Mouse (Mus musculus): Measurements from ENCODE around the gene Lrrc28. TPM values are rescaled to one million over a fixed set of nuclear protein-coding genes. Genes with fewer than 3 reads are reported as not detected.
A peak's percentile ranks its signal among the peaks of the same experiment; 100 is the strongest.

The Lrrc28 gene
- polyA plus RNA-seq (2012; rRNA removed) (4.6 and 5.0 TPM in 2 replicates), polyA plus RNA-seq (2014; fragmentation: Nextera tagmentation; extraction: Ambion mirVana) (10.1 and 11.3 TPM in 2 replicates)

DNA sequence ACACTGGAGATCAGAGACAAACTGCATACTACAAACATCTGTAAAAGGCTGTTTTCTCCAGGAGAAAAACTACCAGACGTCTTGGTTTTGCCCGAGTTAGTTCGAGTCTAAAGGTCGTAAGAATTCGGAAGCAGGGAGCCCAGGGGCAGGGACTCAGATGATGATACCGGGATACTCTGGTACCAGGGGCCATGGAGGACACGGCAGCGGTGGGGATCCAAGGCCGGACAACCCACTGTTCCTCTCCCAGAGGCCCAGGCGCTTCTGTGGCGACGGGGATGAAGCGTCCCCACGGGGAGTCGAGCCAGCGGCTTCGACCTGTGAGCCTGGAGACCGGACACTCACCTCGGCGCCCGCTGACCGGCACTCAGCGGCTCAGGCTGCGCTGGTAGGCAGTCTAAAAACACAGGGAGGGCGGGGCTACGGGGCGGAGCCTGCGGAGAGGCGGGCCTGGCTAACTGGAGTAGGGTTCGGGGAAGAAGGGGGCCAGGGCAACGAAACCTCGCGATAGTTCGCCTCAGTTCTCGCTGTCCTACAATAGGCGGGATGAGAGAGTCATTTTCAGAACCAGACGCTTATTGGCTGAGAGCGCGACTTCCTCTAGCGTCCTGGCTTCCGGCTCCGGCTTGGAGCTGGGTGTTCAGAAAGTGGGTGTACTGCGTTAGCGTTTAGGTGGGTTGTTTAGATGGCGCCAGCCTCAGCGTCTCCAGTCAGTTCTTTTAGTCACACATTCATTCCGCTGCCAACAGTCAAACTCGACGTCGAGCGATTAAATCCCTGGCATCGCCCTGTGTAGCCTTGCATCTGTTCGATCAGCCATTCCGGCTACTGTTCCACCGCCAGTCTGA is at the start of gene Lrrc28:
Lrrc28 (minus strand) TSS at position 436 of the 848 bp plus-strand sequence.
- Histone ChIP-seq H3K9me3 (ENCODE audit: control insufficient read depth, low read length) (no peaks in the 10 kb centered on the region), H3K27me3 (ENCODE audit: control insufficient read depth, insufficient read depth, low read length) (no peaks in the 10 kb centered on the region), H3K4me1 (replicated peaks; ENCODE audit: control insufficient read depth in 2 of 2, insufficient read depth in 2 of 2, low read length in 1 of 2) (peaks cover 9 to 10% of the 10 kb centered on the region in 2 experiments), H3K9ac (replicated peaks) (peak within 1 kb of the TSS; percentile 79), H3K4me2 (ENCODE audit: low read depth) (peak within 1 kb of the TSS; percentile 73), H3K36me3 (replicated peaks; ENCODE audit: control insufficient read depth, insufficient read depth, low read depth) (no peaks in the 10 kb centered on the region), H3K27ac (peak within 1 kb of the TSS; percentile 73), H3K4me3 (ENCODE audit: insufficient read depth in 1 of 2, low read depth in 2 of 2, low read length in 2 of 2) (peak within 1 kb of the TSS; percentile 74 to 99)
- TF ChIP-seq EP300 (IDR thresholded peaks at IDR 0.05; ENCODE audit: low read depth) (peak; percentile 43), CTCF (IDR thresholded peaks at IDR 0.05; ENCODE audit: low read depth) (no peak)
- DNase-seq (ENCODE audit: low read depth in 3 of 3, low spot score in 3 of 3) = peak; percentile 99
- under 1% methylated on average over 55 of the region's 55 CpGs for WGBS (ENCODE audit: insufficient replicate concordance)
- ATAC-seq (ENCODE audit: insufficient read depth) = peak; percentile 98

- Histone ChIP-seq H3K4me3 (ENCODE audit: insufficient read depth in 1 of 2, low read depth in 2 of 2, low read length in 2 of 2) (no peak overlapping the region), H3K36me3 (replicated peaks; ENCODE audit: control insufficient read depth, insufficient read depth, low read depth) (no peaks in the 10 kb centered on the region), H3K4me2 (ENCODE audit: low read depth) (no peak overlapping the region), H3K4me1 (replicated peaks; ENCODE audit: control insufficient read depth in 2 of 2, insufficient read depth in 2 of 2, low read length in 1 of 2) (no peaks in the 10 kb centered on the region), H3K9ac (replicated peaks) (no peak overlapping the region), H3K27me3 (ENCODE audit: control insufficient read depth, insufficient read depth, low read length) (no peaks in the 10 kb centered on the region), H3K9me3 (ENCODE audit: control insufficient read depth, low read length) (no peaks in the 10 kb centered on the region), H3K27ac (no peak overlapping the region)
- DNase-seq (ENCODE audit: low read depth in 3 of 3, low spot score in 3 of 3) (no peak), ATAC-seq (ENCODE audit: insufficient read depth) (no peak)
- 76% methylated on average over 23 of the region's 23 CpGs for WGBS (ENCODE audit: insufficient replicate concordance)
- TF ChIP-seq EP300 (IDR thresholded peaks at IDR 0.05; ENCODE audit: low read depth) (no peak), CTCF (IDR thresholded peaks at IDR 0.05; ENCODE audit: low read depth) (no peak)
Measured at GRCm38 (mm10) chr7:67692791-67693538, 47.9 kb upstream of the Lrrc28 start.

DNA sequence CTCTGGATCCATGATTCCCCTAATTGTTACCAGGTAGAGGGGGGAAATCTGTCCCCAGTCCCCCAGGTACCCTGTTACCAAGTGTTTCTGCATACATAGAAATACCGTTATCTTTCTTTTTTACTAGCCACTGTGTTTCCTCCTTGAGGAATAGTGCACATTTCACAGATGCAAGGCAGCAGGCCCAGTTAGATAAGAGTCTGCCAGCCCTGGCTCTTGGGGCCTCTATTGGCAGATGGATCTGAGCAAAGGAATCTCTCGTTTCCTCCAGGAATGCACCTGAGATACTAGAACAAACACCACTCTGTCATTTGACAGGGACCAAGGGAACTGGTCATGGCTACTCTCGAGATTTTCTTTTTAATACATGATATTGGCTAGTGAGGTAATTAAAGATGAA is 47.1 kb upstream of the Lrrc28 start:
- H3K4me1 ChIP-seq (replicated peaks; ENCODE audit: control insufficient read depth in 2 of 2, insufficient read depth in 2 of 2, low read length in 1 of 2) = no peaks in the 10 kb centered on the region
- H3K27me3 ChIP-seq (ENCODE audit: control insufficient read depth, insufficient read depth, low read length) = no peaks in the 10 kb centered on the region
- 30% methylated on average over 3 of the region's 3 CpGs for WGBS (ENCODE audit: insufficient replicate concordance)
- no peaks in the 10 kb centered on the region for H3K9me3 ChIP-seq (ENCODE audit: control insufficient read depth, low read length)
- no peak overlapping the region for H3K9ac ChIP-seq (replicated peaks)
- no peak overlapping the region for H3K27ac ChIP-seq
- H3K4me2 ChIP-seq (ENCODE audit: low read depth) = no peak overlapping the region
- no peak for DNase-seq (ENCODE audit: low read depth in 3 of 3, low spot score in 3 of 3)
- ATAC-seq (ENCODE audit: insufficient read depth) = no peak
- no peak overlapping the region for H3K4me3 ChIP-seq (ENCODE audit: insufficient read depth in 1 of 2, low read depth in 2 of 2, low read length in 2 of 2)
- TF ChIP-seq EP300 (IDR thresholded peaks at IDR 0.05; ENCODE audit: low read depth) (no peak), CTCF (IDR thresholded peaks at IDR 0.05; ENCODE audit: low read depth) (no peak)
- H3K36me3 ChIP-seq (replicated peaks; ENCODE audit: control insufficient read depth, insufficient read depth, low read depth) = no peaks in the 10 kb centered on the region

DNA sequence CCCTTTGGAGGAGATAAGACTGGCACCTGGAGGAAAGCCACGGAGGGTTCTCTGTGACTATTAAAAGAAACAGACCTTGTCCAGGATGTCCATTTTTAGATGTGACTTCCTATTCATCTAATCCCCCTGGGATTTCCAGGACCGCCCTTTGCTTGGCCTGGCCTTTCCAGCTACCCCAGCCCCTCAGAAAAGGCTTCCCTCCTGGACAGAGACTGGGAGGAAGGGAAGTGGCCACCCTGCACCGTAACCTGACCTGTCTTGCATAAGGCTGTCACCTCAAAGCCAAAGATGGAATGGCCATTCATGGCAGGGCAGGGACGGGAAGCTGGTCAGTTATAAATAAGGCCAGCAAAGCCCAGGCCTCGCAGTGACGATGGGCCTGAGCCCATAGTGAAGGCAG is 46.0 kb upstream of the Lrrc28 start:
- ATAC-seq (ENCODE audit: insufficient read depth) = no peak
- Histone ChIP-seq H3K27ac (no peak overlapping the region), H3K9me3 (ENCODE audit: control insufficient read depth, low read length) (no peaks in the 10 kb centered on the region), H3K27me3 (ENCODE audit: control insufficient read depth, insufficient read depth, low read length) (no peaks in the 10 kb centered on the region), H3K9ac (replicated peaks) (no peak overlapping the region), H3K4me1 (replicated peaks; ENCODE audit: control insufficient read depth in 2 of 2, insufficient read depth in 2 of 2, low read length in 1 of 2) (no peaks in the 10 kb centered on the region), H3K4me2 (ENCODE audit: low read depth) (no peak overlapping the region), H3K4me3 (ENCODE audit: insufficient read depth in 1 of 2, low read depth in 2 of 2, low read length in 2 of 2) (no peak overlapping the region), H3K36me3 (replicated peaks; ENCODE audit: control insufficient read depth, insufficient read depth, low read depth) (no peaks in the 10 kb centered on the region)
- no peak for TF ChIP-seq EP300 (IDR thresholded peaks at IDR 0.05; ENCODE audit: low read depth)
- no peak for TF ChIP-seq CTCF (IDR thresholded peaks at IDR 0.05; ENCODE audit: low read depth)
- 52% methylated on average over 6 of the region's 6 CpGs for WGBS (ENCODE audit: insufficient replicate concordance)
- DNase-seq (ENCODE audit: low read depth in 3 of 3, low spot score in 3 of 3) = no peak

DNA sequence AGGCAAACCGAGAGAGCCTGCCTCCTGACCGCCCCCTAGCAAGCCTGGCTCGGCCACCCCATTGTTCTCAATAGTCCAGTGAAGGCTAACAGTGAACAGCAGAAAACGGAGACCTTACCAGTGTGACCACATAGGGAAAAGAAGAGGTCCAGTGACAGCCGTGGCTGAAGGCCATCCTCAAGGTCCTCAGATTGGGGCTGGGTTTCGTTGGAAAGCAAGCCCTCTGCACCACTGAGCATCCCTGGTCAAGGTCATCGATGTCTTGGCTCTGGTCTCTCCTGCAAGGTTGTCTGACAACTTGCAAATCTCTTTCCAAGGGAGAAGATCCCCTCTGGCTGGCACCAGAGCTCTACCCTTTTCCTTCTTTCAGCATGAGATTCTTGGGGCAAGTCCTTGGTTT is 44.7 kb upstream of the Lrrc28 start:
- Histone ChIP-seq H3K4me2 (ENCODE audit: low read depth) (no peak overlapping the region), H3K9ac (replicated peaks) (no peak overlapping the region), H3K4me1 (replicated peaks; ENCODE audit: control insufficient read depth in 2 of 2, insufficient read depth in 2 of 2, low read length in 1 of 2) (no peaks in the 10 kb centered on the region), H3K4me3 (ENCODE audit: insufficient read depth in 1 of 2, low read depth in 2 of 2, low read length in 2 of 2) (no peak overlapping the region), H3K36me3 (replicated peaks; ENCODE audit: control insufficient read depth, insufficient read depth, low read depth) (no peaks in the 10 kb centered on the region), H3K9me3 (ENCODE audit: control insufficient read depth, low read length) (no peaks in the 10 kb centered on the region), H3K27me3 (ENCODE audit: control insufficient read depth, insufficient read depth, low read length) (no peaks in the 10 kb centered on the region), H3K27ac (no peak overlapping the region)
- DNase-seq (ENCODE audit: low read depth in 3 of 3, low spot score in 3 of 3) (no peak), ATAC-seq (ENCODE audit: insufficient read depth) (no peak)
- 56% methylated on average over 7 of the region's 7 CpGs for WGBS (ENCODE audit: insufficient replicate concordance)
- no peak for TF ChIP-seq EP300 (IDR thresholded peaks at IDR 0.05; ENCODE audit: low read depth)
- no peak for TF ChIP-seq CTCF (IDR thresholded peaks at IDR 0.05; ENCODE audit: low read depth)

Measured in liver, embryonic 14.5 days (tissue).